Mouse (Mus musculus) limb, embryonic 15.5 days (tissue): ENCODE measurements around the gene Fbxo17. TPM values are rescaled to one million over a fixed set of nuclear protein-coding genes. Genes with fewer than 3 reads are reported as not detected.

Source experiments
- ATAC-seq: fragments of 200-750 bp; cut with Nextera tagmentation; 2 replicates; pipeline ENCODE4 v1.8.0; 2017; ENCODE audit warnings: low read depth, moderate TSS enrichment; ENCODE audit not compliant: insufficient number of reproducible peaks, low FRiP score, low TSS enrichment
- H3K27ac ChIP-seq: fragments of 300-500 bp; sonication (generic); 2 replicates; pipeline ENCODE4 v1.5.1; 2015; ENCODE audit warnings: moderate library complexity, mild to moderate bottlenecking, inconsistent platforms
- H3K27me3 ChIP-seq: fragments of 300-500 bp; sonication (generic); 2 replicates; pipeline ENCODE4 v1.6.1; 2015; ENCODE audit warnings: inconsistent platforms
- H3K36me3 ChIP-seq: fragments of 300-500 bp; sonication (generic); 2 replicates; pipeline ENCODE4 v1.6.1; 2015; ENCODE audit warnings: inconsistent platforms
- H3K4me1 ChIP-seq: fragments of 300-500 bp; sonication (generic); 2 replicates; pipeline ENCODE4 v1.6.1; 2015; ENCODE audit warnings: inconsistent platforms
- H3K4me2 ChIP-seq: fragments of 300-500 bp; sonication (generic); 2 replicates; pipeline ENCODE4 v1.6.1; 2015; ENCODE audit warnings: mild to moderate bottlenecking, inconsistent platforms
- H3K4me3 ChIP-seq: fragments of 300-500 bp; sonication (generic); 2 replicates; pipeline ENCODE4 v1.5.1; 2015; ENCODE audit warnings: mild to moderate bottlenecking, inconsistent platforms
- H3K9ac ChIP-seq: fragments of 300-500 bp; sonication (generic); 2 replicates; pipeline ENCODE4 v1.6.1; 2015; ENCODE audit warnings: inconsistent platforms
- H3K9me3 ChIP-seq: fragments of 300-500 bp; sonication (generic); 2 replicates; pipeline ENCODE4 v1.6.1; 2016; ENCODE audit warnings: inconsistent platforms
- WGBS: fragments of 180-500 bp; shearing (Covaris S2); methylation state at CpG from one replicate; pipeline ENCODE4 v1.1.7; 2015; 5-methylcytosine and 5-hydroxymethylcytosine counted together
- polyA plus RNA-seq: library from polyadenylated mRNA; unstranded; fragments of >200 nt; fragmentation: Nextera tagmentation; extraction: Ambion mirVana; gene quantifications from 2 replicates; pipeline ENCODE4 v1.2.1, GENCODE M21; 2015

The Fbxo17 gene
- polyA plus RNA-seq, 1 experiment from 2014 or later: 27.2 TPM

DNA sequence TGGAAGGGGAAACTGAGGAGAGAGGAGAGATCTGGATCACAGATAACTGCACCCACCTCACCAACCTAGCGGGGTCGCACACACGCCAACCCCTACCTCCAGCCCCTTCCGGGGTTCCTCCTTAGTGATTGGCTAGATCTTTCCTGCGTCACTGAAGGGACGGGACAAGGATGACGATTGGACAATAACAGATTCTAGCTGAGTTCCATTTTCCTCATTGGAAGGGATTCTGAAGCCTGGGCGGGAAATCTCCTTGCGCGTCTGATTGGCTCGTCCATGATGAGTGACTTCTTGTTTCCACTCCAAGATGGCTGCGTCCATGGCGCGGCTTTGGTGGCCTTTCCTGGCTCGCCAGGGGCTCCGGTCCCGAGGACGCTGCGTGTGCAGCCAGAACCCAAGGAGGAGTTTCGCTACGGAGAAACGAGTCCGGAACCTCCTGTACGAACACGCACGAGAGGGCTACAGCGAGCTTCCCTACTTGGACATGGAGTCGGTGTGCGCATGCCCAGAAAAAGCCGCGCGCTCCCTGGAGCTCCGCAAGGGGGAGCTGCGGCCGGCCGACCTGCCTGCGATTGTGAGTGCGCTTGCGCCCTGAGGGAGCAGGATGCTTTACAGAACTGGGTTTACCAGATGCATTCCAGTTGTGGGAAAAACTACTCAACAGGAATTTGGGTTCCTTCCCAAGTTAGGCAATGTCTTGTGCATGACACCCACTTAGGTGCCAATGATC lies 25.3 kb downstream of the Fbxo17 start, which contains the start of the genes Mrps12 and Sars2:
Mrps12 (minus strand) TSS at position 112 of the 730 bp plus-strand sequence.
Sars2 (plus strand) TSS at position 284 of the 730 bp plus-strand sequence.
- ATAC-seq: peak; percentile 97
- no peaks in the 10 kb centered on the region for H3K9me3 ChIP-seq
- H3K4me3 ChIP-seq: peak within 1 kb of the TSS; percentile 79
- H3K27ac ChIP-seq: peak within 1 kb of the TSS; percentile 93
- H3K9ac ChIP-seq: peak within 1 kb of the TSS; percentile 71
- no peaks in the 10 kb centered on the region for H3K27me3 ChIP-seq
- peaks cover 59% of the 10 kb centered on the region for H3K36me3 ChIP-seq
- peak within 1 kb of the TSS; percentile 77 for H3K4me2 ChIP-seq
- H3K4me1 ChIP-seq: peaks cover 17% of the 10 kb centered on the region
- WGBS: 0% methylated on average over 39 of the region's 39 CpGs

DNA sequence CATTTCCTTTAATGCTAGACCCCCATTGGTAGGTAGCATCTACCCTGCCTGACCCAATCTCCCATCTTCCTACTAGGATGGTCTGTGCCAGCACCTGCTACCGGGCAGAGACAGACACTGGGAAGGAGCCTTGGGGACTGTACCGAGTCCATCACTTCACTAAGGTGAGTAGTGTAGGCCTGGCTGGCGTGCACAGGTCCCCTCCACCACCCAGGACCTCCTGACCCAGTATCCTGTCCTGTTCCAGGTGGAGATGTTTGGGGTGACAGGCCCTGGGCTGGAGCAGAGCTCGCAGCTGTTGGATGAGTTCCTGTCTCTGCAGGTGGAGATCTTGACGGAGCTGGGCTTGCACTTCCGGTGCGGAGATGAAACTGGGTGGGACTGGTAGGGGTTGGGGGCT lies 33.3 kb downstream of the Fbxo17 start:
- no peak for ATAC-seq
- no peak overlapping the region for H3K4me3 ChIP-seq
- no peaks in the 10 kb centered on the region for H3K27me3 ChIP-seq
- no peak overlapping the region for H3K4me2 ChIP-seq
- H3K4me1 ChIP-seq: peaks cover 3% of the 10 kb centered on the region; the same call in 1 of the 2 replicates
- peaks cover 56% of the 10 kb centered on the region for H3K36me3 ChIP-seq
- WGBS: 93% methylated on average over 7 of the region's 7 CpGs
- no peak overlapping the region for H3K27ac ChIP-seq
- no peaks in the 10 kb centered on the region for H3K9me3 ChIP-seq
- no peak overlapping the region for H3K9ac ChIP-seq

DNA sequence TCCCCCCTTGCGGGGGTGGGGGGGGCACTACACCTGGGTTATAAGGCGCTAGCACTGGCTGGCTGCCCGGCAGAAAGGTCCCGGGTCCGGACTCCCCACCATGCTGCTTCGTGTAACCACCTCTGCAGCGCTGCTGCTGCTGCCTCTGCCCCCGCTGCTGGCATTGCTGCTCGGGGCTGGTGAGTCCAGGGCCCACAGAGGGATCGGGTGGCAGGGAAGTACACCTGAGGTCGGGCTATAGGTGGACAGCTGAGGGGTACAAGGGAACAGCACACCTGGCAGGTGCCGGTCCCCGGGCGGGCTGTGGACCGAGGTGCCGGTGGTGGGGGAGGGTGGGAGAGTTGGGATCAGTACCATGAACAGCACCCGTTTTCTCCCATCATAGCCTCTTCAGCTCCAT lies 39.5 kb downstream of the Fbxo17 start, which contains the start of gene Ccer2:
Ccer2 (plus strand) TSS at position 96 of the 400 bp plus-strand sequence.
- Histone ChIP-seq H3K9me3 (no peaks in the 10 kb centered on the region), H3K4me2 (peak within 1 kb of the TSS; percentile 19), H3K9ac (no peak within 1 kb of the TSS), H3K4me3 (peak within 1 kb of the TSS; percentile 3; the same call in 1 of the 2 replicates), H3K36me3 (peaks cover 45% of the 10 kb centered on the region), H3K4me1 (peaks cover 12% of the 10 kb centered on the region), H3K27me3 (peaks cover 24% of the 10 kb centered on the region), H3K27ac (no peak within 1 kb of the TSS)
- 2% methylated on average over 17 of the region's 17 CpGs for WGBS
- ATAC-seq: no peak

DNA sequence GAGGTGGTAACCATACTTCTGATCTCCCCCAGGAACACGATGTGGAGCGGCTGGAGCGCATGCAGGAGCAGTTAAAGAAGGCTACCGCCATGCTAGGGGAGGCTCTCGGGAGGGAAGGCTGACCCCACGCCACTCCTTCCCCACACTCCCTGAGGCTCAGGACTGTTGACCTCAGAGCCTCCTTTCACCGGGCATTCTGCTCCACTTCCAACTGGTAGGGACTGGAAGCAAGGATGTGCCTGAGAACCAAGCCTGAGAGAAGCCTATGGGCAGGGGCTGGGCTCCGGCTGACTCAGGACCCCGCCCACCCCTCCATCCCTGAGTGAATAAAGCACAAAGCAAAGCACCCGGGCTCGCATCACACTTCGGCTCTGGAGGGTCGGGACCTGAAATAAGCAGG lies 42.0 kb downstream of the Fbxo17 start:
- WGBS: 81% methylated on average over 13 of the region's 13 CpGs
- Histone ChIP-seq H3K36me3 (peaks cover 49% of the 10 kb centered on the region), H3K4me1 (peaks cover 12% of the 10 kb centered on the region), H3K4me2 (no peak overlapping the region), H3K4me3 (no peak overlapping the region), H3K27me3 (peaks cover 24% of the 10 kb centered on the region), H3K27ac (no peak overlapping the region), H3K9ac (no peak overlapping the region), H3K9me3 (no peaks in the 10 kb centered on the region)
- no peak for ATAC-seq

DNA sequence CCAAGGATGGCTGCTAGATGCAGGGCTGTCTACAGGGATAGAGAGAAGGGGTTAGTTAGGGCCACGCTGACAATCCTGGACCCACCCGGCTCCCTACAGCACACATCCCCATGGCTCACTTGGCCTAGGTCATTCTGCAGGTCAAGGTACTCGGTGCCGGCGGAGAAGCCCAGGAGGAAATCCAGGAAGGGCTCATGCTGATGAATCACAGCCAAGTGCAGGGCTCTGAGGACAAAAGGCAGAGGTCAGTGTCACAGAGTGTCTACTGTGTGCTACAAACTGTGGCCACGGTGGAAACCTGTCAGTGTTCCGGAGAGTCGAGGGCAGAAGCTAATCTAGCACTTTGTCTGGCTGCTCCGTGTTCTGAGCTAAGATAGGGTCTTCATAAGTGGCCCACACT lies 45.3 kb downstream of the Fbxo17 start:
- Histone ChIP-seq H3K4me3 (no peak overlapping the region), H3K36me3 (peaks cover 45% of the 10 kb centered on the region), H3K4me1 (peaks cover 9% of the 10 kb centered on the region), H3K4me2 (no peak overlapping the region), H3K9ac (no peak overlapping the region), H3K27me3 (peaks cover 8% of the 10 kb centered on the region), H3K27ac (no peak overlapping the region), H3K9me3 (no peaks in the 10 kb centered on the region)
- WGBS: 93% methylated on average over 9 of the region's 9 CpGs
- ATAC-seq: no peak

DNA sequence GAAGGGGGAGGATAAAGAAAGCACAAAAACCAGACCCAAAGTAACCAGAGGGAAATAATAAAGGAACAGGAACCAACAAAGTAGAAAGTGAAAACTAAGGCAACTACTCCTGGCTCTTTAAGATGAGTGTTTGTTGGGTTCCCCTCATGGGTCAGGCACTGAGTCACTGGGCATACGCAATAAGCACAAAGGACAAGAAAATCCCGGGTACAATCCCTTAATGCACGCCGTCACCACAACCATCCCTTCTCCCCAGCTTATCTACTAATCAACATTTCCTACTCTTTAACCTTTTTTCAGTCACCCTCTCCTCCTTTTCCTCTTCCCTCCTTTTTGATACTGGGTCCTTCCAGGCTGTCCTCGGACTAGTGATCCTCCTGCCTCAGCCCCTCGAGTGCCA lies 48.6 kb downstream of the Fbxo17 start:
- H3K36me3 ChIP-seq: peaks cover 21% of the 10 kb centered on the region
- ATAC-seq: no peak
- H3K4me1 ChIP-seq: peaks cover 20% of the 10 kb centered on the region
- H3K4me2 ChIP-seq: peak overlapping the region; percentile 71
- no peak overlapping the region for H3K27ac ChIP-seq
- no peaks in the 10 kb centered on the region for H3K27me3 ChIP-seq
- no peaks in the 10 kb centered on the region for H3K9me3 ChIP-seq
- WGBS: 86% methylated on average over 6 of the region's 6 CpGs
- H3K4me3 ChIP-seq: peak overlapping the region; percentile 78
- no peak overlapping the region for H3K9ac ChIP-seq

DNA sequence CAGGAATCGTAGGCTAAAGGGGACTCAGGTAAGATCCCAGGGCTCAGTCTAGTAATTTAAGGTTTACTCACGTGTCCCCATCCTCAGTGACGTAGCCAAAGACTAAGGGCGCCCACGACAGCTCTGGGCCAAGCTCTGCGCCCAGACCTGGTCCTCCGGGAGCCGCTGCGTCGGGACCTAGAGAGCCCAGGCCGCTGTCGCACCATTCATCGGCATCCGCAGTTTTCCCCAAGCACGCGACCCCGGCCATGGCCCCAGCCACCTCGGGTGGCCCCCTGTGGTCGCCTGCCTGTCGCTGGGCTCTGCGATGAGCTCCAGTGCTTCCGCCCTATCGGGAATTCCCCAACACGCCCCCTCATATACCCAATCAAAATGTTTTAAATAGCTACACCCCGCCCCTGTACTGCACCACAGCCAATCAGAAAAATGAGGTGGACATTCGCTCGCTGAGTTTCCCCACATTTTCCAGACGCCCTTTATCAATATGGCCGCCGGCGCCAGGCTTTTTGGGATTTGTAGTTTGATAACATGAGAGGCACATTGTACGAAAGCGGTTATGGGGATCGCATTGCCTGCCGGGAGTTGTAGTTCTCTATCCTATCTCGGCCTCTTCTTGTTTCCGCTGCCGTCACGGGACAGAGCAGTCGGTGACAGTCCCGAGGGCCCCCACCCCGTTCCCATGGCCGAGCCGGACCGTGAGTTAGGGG lies 49.7 kb downstream of the Fbxo17 start, which contains the start of gene Sirt2:
Sirt2 (plus strand) TSS at position 563 of the 707 bp plus-strand sequence.
- Histone ChIP-seq H3K27ac (0 out of 2 replicates have a peak within 1 kb of the TSS, but pooled peaks have one; percentile 1), H3K36me3 (peaks cover 10% of the 10 kb centered on the region), H3K4me1 (peaks cover 20% of the 10 kb centered on the region), H3K27me3 (no peaks in the 10 kb centered on the region), H3K4me3 (peak within 1 kb of the TSS; percentile 78), H3K9me3 (no peaks in the 10 kb centered on the region), H3K4me2 (peak within 1 kb of the TSS; percentile 71), H3K9ac (peak within 1 kb of the TSS; percentile 58)
- WGBS: under 1% methylated on average over 45 of the region's 45 CpGs
- ATAC-seq: peak; percentile 98

DNA sequence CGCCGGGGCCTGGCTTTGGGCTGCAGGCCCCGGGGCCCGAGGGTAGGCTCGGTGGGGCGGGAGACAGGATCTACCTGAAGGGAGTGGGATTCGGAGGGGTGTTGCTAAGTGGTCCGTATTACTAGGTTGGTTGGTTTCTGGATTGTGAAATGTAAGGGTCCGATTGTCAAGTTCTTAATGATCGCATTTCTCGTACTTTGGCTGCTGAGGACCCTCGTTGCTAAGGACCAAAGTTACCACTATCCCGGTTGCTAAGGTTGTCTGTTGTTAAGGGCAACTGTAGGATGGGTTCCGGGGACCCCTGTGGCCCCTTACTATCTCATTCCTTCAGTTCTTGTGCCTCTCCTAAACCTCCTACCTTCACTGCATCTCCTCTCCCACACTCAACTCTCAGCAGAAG lies 50.3 kb downstream of the Fbxo17 start:
- ATAC-seq: no peak

DNA sequence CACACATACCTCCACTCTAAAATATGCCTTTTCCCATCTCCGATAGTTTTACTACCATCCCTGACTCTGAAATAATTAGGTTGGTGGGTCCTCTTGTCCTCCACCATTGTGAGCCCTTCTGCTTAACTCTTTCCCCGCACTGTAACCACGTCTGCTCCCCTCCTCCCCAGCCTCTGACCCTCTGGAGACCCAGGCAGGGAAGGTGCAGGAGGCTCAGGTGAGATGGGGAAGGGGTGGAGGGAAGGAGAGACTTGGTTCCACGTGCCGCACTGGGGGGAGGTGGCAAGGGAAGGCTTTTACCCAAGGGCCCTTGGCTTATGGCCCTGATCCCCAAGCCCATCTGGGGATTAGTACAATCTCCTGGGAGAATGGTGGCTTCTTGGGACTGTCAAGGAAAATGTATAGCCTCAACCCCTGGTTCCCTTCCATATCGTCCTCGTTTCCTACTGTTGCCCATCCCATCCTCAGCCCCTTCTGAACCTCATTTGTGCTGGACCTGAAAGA lies 50.9 kb downstream of the Fbxo17 start, which contains the start of gene Nfkbib:
Nfkbib (minus strand) TSS at position 51 of the 504 bp plus-strand sequence.
- peak within 1 kb of the TSS; percentile 71 for H3K4me2 ChIP-seq
- WGBS: 52% methylated on average over 7 of the region's 7 CpGs
- no peaks in the 10 kb centered on the region for H3K27me3 ChIP-seq
- H3K9me3 ChIP-seq: no peaks in the 10 kb centered on the region
- peaks cover 20% of the 10 kb centered on the region for H3K4me1 ChIP-seq
- H3K4me3 ChIP-seq: peak within 1 kb of the TSS; percentile 78
- peaks cover 7% of the 10 kb centered on the region; the same call in 1 of the 2 replicates for H3K36me3 ChIP-seq
- H3K27ac ChIP-seq: no peak within 1 kb of the TSS
- no peak for ATAC-seq
- H3K9ac ChIP-seq: peak within 1 kb of the TSS; percentile 58

More for the DNA sequence above, 50.3 kb downstream of the Fbxo17 start:
- Histone ChIP-seq H3K36me3 (peaks cover 5% of the 10 kb centered on the region), H3K4me2 (peak overlapping the region; percentile 64), H3K9me3 (no peaks in the 10 kb centered on the region), H3K27me3 (no peaks in the 10 kb centered on the region), H3K4me3 (peak overlapping the region; percentile 78), H3K27ac (no peak overlapping the region), H3K9ac (peak overlapping the region; percentile 58), H3K4me1 (peaks cover 20% of the 10 kb centered on the region)
- 5% methylated on average over 14 of the region's 14 CpGs for WGBS

DNA sequence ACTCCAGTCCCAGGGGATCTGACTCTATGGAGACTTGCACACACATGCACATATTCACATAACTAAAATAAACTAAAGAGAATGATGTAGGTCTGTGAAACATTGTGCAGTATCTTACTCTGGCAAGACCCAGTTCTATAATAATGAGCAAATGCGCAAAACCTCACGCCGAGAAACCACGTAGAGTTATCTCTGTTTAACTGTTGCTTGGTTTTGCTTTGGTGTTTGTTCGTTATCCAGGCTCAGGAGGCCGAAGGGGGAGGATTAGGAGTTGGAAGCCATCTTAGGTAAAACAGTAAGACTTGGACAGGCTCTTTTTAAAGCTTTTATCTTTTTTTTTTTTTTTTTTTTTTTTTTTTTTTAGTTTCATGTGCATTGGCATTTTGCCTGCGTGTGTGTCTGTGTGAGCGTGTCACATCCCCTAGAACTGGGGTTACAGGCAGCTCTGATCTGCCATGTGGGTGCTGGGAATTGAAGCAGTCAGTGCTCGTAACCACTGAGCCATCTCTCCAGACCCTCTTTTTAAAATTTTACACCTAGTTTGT lies 52.9 kb downstream of the Fbxo17 start:
- H3K36me3 ChIP-seq: peaks cover 16% of the 10 kb centered on the region
- ATAC-seq: no peak
- H3K9ac ChIP-seq: no peak overlapping the region
- WGBS: 86% methylated on average over 9 of the region's 9 CpGs
- H3K9me3 ChIP-seq: no peaks in the 10 kb centered on the region
- H3K4me3 ChIP-seq: no peak overlapping the region
- no peak overlapping the region for H3K4me2 ChIP-seq
- H3K27ac ChIP-seq: no peak overlapping the region
- H3K27me3 ChIP-seq: no peaks in the 10 kb centered on the region
- H3K4me1 ChIP-seq: peaks cover 20% of the 10 kb centered on the region

DNA sequence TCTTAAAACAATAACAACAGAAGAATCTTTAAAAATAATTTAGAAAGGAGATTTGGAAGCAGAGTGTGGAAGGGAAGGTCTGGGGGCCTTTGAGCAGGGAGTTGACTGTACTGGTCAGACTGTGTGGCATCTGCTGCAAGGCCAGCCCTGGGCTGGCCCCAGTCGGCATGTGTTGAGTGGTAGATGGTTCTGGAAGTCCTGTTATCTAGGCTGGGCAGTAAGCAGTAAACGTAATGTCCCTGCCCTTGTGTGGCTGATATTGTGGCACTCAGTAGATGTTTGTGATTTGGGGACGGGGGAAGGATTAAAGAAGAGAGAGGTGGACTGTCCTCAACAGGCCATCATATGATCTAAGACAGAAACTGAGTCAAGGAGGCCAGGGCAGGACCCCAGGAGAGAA lies 53.7 kb downstream of the Fbxo17 start:
- Histone ChIP-seq H3K36me3 (peaks cover 24% of the 10 kb centered on the region), H3K4me2 (no peak overlapping the region), H3K9ac (no peak overlapping the region), H3K4me3 (no peak overlapping the region), H3K9me3 (no peaks in the 10 kb centered on the region), H3K4me1 (peaks cover 18% of the 10 kb centered on the region), H3K27me3 (no peaks in the 10 kb centered on the region), H3K27ac (no peak overlapping the region)
- ATAC-seq: no peak
- 86% methylated on average over 3 of the region's 3 CpGs for WGBS
